Mouse (Mus musculus): Measurements from ENCODE around the gene Ralgps1.

Ralgps1 gene

DNA sequence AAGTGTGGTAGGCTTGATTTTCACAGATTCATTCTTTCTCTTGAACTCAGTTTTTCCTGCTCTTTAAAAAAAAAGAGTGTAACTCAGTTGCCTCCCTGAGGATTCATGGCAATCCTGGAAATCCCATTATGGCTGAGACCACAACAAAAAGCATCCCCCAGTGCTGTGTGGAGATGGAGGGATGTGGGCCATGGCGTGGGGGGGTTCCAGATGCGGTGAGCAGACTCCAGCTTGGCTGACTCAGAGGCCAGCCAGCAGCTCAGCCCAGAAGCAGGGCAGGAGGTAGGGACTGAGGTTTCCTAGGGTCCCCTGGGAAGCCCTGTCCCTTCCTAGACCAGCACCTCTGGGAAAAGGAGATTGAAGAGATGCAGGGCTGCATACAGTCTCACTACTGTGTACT lies 194.4 kb downstream of the Ralgps1 start:
- no peak for DNase-seq (ENCODE audit: low spot score)

- DNase-seq (ENCODE audit: low spot score): no peak
Measured at GRCm38 (mm10) chr2:33176516-33176915, 194.8 kb downstream of the Ralgps1 start.

GRCm38 (mm10) chr2:33173686-33174085 lies 197.6 kb downstream of the Ralgps1 start:
- DNase-seq (ENCODE audit: low spot score): no peak

DNA sequence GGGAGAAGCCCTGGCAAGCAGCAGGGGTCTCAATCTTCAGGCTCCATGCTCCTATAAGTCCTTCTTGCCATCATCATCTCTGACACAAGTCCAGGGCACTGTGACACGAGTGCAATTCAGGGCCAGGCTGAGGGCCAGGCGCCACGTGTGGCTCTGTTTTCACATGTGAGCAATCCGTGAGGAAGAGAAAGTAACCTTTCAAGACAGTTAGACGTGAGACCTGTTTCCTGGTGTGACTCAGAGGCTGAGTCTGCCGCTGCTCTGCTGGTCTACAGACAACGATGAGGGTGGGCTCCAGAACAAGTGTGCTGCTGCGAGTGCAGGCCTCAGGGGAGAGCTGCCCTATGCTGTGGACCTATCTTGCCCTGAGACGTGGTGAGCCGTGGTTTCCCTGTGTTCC lies 198.2 kb downstream of the Ralgps1 start:
- DNase-seq (ENCODE audit: low spot score): no peak

DNA sequence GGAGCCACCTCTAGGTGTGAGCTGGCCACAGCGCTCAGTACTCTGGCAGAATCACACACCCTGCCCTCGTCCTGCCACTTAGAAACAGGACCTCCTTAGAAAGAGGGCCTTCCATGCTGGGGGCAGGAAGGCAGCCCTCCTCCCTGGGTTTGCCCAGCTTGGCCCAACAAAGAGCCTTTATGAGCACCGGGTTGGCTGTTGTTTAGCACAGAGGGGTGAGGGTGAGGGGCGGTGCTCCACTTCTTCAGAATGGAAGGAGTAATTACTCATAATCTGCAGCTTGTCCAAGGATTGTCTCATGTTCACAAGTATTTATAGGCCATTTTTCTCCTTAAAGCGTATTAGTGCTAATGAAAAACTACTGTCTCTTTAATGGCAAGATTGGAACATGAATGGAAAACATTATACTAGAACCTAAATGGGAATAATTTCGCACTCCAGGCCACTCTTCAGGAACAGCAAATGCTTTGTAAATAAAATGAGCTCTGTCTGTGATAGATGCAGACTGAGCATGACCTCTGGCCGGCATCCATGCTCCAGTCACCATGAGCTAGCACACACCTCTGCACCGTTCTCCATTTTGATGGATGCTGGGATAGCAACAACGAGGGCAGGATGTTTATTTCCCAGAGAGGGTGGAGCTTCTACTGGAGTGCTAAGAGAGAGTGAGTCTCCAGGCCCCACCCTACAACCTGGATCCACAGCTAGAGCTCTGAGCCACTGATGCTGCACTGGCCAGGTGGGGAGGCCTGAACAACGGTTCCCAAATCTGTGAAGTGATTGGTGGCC lies 200.3 kb downstream of the Ralgps1 start:
- DNase-seq (ENCODE audit: low spot score): no peak

- no peak for DNase-seq (ENCODE audit: low spot score)
Measured at GRCm38 (mm10) chr2:33169445-33169844, 201.8 kb downstream of the Ralgps1 start.

- no peak for DNase-seq (ENCODE audit: low spot score)
Measured at GRCm38 (mm10) chr2:33167060-33167459, 204.2 kb downstream of the Ralgps1 start.

- DNase-seq (ENCODE audit: low spot score): peak; percentile 23
Measured at GRCm38 (mm10) chr2:33165710-33166374, 205.4 kb downstream of the Ralgps1 start.

- DNase-seq (ENCODE audit: low spot score): no peak
Measured at GRCm38 (mm10) chr2:33165229-33165628, 206.1 kb downstream of the Ralgps1 start.

- no peak for DNase-seq (ENCODE audit: low spot score)
Measured at GRCm38 (mm10) chr2:33164646-33165045, 206.6 kb downstream of the Ralgps1 start.

DNA sequence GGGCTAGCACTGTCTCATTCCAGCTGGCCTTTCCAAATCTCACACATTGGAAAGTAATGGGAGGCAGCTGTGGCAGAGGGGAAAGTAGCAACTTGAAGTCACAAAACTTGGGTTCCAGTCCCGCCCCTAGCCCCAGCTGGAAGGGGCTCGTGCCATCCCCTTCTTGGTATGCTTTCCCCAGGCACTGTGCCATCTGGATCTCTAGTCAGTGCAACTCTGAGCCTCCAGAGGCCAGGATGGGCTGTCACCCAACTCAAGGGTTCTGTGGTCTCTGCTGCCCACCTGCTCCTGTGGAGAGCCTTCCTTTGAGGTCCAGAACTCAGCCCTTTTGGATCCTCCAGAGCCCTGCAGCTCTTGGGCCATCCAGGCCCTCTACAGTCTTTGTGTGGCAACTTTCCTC lies 209.2 kb downstream of the Ralgps1 start:
- no peak for DNase-seq (ENCODE audit: low spot score)

DNA sequence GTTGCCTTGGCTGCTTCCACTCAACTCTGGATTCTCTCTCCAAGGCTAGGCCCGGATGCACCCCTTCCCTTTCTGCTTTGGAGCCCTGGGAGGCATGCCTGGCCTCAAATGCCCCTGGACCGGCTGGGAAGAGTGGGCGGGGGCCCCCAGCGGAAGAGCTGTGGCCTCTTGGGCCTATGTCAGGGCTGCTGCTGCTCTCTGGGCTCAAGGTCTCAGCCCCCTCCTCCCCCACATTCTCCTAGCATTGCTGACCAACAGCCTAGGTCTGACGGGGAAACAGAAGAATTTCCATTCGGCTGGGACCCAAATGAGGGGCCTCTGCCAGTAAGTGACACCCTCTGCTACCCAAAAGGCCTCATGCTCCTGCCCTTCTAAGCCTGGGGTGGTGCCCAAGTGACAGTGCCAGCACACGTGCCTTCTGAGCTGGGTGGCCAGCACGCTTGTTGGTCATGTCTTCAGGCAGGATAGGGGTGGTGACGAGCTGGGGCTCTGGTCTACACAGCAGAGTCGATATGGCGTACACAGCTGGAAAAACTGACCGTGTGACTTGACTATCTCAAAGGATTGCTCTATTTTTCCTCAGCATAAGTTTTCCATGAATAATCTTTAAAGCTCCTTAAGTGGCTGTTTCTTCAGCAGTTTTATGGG lies 210.8 kb downstream of the Ralgps1 start:
- DNase-seq (ENCODE audit: low spot score): no peak

DNA sequence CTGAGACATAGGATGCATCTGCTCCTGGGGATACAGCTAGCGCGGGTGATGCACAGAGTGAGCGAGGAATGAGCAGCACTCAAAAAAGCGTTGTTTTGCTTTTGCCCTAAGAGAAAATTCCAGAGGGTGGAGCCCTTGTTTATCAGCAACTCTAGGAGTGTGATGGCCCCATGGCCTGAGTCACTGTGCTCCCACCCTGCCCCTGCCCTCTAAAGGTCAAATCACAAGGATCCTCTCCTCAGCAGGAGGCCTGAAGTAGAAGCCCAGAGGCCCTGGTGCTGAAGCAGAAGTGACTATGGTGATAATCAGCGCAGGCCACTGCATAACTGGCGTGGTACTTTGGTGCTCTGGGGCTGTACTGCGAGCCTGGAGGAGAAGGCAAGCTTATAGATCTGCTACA lies 211.7 kb downstream of the Ralgps1 start:
- no peak for DNase-seq (ENCODE audit: low spot score)

DNA sequence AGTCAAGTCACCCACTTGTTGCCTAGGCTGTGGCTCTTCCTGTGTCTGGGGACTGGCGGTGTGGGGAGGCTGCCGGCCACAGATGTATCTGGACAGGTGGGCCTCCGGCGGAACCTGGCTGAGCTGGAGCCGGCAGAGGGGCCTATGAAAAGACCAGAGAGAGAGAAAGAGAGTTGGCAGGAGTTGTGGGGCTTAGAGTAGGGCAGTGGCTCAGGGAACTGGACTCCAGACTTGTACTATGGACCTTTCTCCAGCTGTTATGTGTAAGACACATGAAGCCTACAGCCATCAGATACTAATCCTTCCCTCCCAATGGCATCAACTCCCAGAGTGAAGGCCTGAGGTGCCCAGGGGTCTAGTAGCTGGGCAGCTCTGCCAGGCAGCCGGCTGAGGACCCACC lies 212.4 kb downstream of the Ralgps1 start:
- no peak for DNase-seq (ENCODE audit: low spot score)

- DNase-seq (ENCODE audit: low spot score): no peak
Measured at GRCm38 (mm10) chr2:33156283-33156781, 215.0 kb downstream of the Ralgps1 start.

- peak; percentile 84 for DNase-seq (ENCODE audit: low spot score)
Measured at GRCm38 (mm10) chr2:33154751-33155372, 216.4 kb downstream of the Ralgps1 start.

DNA sequence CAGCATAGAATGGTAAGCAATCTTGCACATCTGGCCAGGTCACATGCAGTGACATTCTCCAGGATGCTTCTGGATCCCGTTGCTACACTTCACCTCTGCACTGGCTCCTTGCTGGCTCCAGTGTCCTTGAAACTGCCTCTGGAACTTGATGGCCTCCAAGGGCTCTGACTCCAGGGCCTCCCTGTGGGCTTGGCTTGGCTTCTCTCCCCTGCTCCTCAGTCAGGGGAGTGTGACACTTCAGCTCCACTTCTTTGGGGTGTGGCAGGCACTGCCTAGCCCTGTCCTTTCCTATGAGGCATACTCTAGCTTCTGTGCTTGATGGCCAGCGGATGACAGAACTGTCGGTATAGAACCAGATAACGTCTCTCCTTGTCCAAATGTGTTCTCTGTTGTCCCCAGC lies 224.3 kb downstream of the Ralgps1 start:
- DNase-seq (ENCODE audit: low spot score): no peak

- DNase-seq (ENCODE audit: low spot score): no peak
Measured at GRCm38 (mm10) chr2:33143292-33143691, 228.0 kb downstream of the Ralgps1 start.

GRCm38 (mm10) chr2:33138491-33138890 lies 232.8 kb downstream of the Ralgps1 start:
- no peak for DNase-seq (ENCODE audit: low spot score)

DNA sequence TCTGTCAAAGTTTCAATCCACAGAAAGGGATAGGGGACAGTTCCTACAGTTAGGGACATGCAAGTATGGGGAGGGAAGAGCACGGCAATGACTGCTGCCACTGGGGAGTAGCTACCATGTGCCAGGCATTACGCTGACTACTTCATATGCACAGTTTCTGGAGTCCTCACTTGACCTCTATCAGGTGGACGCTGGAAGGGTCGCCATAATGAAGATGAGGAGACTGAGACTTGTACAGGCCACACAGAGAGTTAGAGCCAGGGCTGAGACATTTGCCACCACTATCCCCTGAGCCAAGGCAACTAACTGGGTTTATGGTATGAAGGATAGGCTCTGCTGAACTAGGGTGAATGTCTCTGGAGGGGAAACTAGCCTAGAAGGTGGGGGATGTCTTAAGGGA lies 233.6 kb downstream of the Ralgps1 start:
- DNase-seq (ENCODE audit: low spot score): no peak

DNA sequence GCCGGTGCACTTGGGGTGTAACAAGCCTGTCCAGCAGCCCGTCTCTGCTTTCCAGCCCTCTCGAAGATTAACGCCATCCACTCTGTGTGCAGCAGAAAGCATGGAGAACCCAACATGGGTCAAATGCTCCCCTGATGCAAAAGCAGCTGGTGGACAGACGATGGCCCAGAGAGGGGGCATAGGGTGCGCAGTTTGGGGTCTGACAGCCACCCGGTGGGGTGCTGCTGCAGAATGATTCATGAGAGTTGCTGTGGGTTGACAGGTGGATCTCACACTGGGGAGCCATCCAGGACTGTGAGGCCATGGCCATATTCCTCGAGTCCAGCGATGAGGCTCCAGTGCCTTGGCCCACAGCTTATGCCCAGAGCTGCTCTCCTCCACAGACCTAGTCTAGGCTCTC lies 234.0 kb downstream of the Ralgps1 start:
- no peak for DNase-seq (ENCODE audit: low spot score)

DNA sequence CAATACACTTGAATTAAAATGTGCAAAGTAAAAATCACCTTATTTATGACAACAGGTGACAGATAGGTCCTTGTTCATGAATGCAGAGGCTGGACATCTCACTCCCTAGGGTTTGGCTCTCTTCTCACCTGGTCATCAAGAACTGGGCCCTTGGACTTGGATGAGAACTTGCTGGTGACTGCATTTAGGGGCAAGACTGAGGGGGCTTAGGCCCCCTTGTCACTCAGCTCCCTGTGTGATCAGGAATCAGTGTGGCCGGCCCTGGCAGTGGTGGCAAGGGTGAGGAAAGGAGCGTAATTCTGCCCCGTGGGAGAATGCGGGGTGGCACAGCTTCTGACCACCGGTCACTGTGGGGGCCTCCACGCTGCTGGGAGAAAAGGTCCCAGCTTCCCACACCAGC lies 234.9 kb downstream of the Ralgps1 start:
- no peak for DNase-seq (ENCODE audit: low spot score)
